Mouse (Mus musculus): ENCODE data around the gene 4931409K22Rik.

4931409K22Rik gene

GRCm38 (mm10) chr5:24499113-24499512, 57.5 kb downstream of the 4931409K22Rik start:
- DNase-seq (ENCODE audit: low spot score in 2 of 2): no peak

DNA sequence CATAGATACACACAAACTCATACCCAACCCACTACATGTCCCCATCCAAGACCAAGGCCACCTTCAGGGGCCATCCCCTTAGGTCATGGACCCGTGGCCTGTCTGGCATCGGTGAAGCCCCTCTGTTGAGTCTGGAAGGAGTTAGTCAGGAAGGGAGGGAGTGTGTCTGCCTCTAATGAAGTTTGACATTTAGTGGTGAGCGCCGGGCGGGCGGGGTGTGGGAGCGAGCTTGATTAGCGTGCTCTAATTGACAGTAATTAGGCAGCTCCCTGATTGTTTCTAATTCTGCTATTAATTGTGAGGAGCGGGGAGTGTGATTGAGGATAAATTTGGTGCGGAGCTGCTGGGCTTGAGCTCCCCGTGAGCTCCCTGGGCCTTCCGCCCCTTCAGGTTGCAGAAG, 59.1 kb downstream of the 4931409K22Rik start:
- DNase-seq (ENCODE audit: low spot score in 2 of 2): no peak

- DNase-seq (ENCODE audit: low spot score in 2 of 2): no peak
Measured at GRCm38 (mm10) chr5:24496756-24497155, 59.9 kb downstream of the 4931409K22Rik start.

GRCm38 (mm10) chr5:24495019-24495418, 61.6 kb downstream of the 4931409K22Rik start:
- DNase-seq (ENCODE audit: low spot score in 2 of 2): no peak

Data from right cerebral cortex, adult 2 months (tissue).